Mouse (Mus musculus) thymus, adult 18-20 months (tissue): ENCODE data around the gene Gm6657.
A peak's percentile ranks its signal among the peaks of the same experiment; 100 is the strongest.

Experiments
- DNase-seq, 2 experiments: peaks; one replicate each; pipeline ENCODE4 v3.0.0; 2022; ENCODE audit warnings: mixed read lengths in 2 of 2

The Gm6657 gene

GRCm38 (mm10) chr12:78193942-78194341 is at the start of gene Gm6657:
Gene Gm6657, plus strand, starts transcription at chr12:78194242.
- no peak for DNase-seq

GRCm38 (mm10) chr12:78153308-78154002 is 40.6 kb upstream of the Gm6657 start:
- DNase-seq: no peak

GRCm38 (mm10) chr12:78170178-78170577 is 23.9 kb upstream of the Gm6657 start:
- no peak for DNase-seq

- DNase-seq: no peak
Observed at GRCm38 (mm10) chr12:78173945-78174344, 20.1 kb upstream of the Gm6657 start.

- no peak for DNase-seq
Observed at GRCm38 (mm10) chr12:78174671-78175070, 19.4 kb upstream of the Gm6657 start.

- no peak for DNase-seq
Observed at GRCm38 (mm10) chr12:78181452-78181851, 12.6 kb upstream of the Gm6657 start.

GRCm38 (mm10) chr12:78195368-78195767 is 1.3 kb downstream of the Gm6657 start:
- no peak for DNase-seq

GRCm38 (mm10) chr12:78203646-78204045 is 9.6 kb downstream of the Gm6657 start:
- no peak for DNase-seq

- DNase-seq: peak in 1 of 2 experiments; percentile 2
Observed at GRCm38 (mm10) chr12:78205915-78206570, 12.0 kb downstream of the Gm6657 start.

GRCm38 (mm10) chr12:78206571-78206960 is 12.5 kb downstream of the Gm6657 start:
- DNase-seq: no peak

GRCm38 (mm10) chr12:78209856-78210255 is 15.8 kb downstream of the Gm6657 start:
- DNase-seq: no peak

- DNase-seq: no peak
Observed at GRCm38 (mm10) chr12:78215490-78215889, 21.4 kb downstream of the Gm6657 start.

GRCm38 (mm10) chr12:78219191-78219825 is 25.3 kb downstream of the Gm6657 start:
- DNase-seq: no peak

GRCm38 (mm10) chr12:78225707-78226518 is 31.9 kb downstream of the Gm6657 start, which contains the start of gene Gphn:
Gene Gphn, plus strand, starts transcription at chr12:78226379.
- DNase-seq: peak; percentile 76 to 79

GRCm38 (mm10) chr12:78226519-78226875 is 32.5 kb downstream of the Gm6657 start:
- peak in 1 of 2 experiments; percentile 62 for DNase-seq

- peak; percentile 38 to 43 for DNase-seq
Observed at GRCm38 (mm10) chr12:78227021-78227932, 33.2 kb downstream of the Gm6657 start.

- DNase-seq: no peak
Observed at GRCm38 (mm10) chr12:78228139-78228538, 34.1 kb downstream of the Gm6657 start.

GRCm38 (mm10) chr12:78232560-78232959 is 38.5 kb downstream of the Gm6657 start:
- DNase-seq: no peak

GRCm38 (mm10) chr12:78248366-78248765 is 54.3 kb downstream of the Gm6657 start:
- DNase-seq: no peak

GRCm38 (mm10) chr12:78249151-78249550 is 55.1 kb downstream of the Gm6657 start:
- DNase-seq: no peak
